Mouse (Mus musculus) right cerebral cortex, postnatal 10 days (tissue): ENCODE results near the gene Tmem47.

Source experiments
- DNase-seq, 2 experiments: peaks; one replicate each; pipeline ENCODE4 v3.0.0; 2021; ENCODE audit warnings: low spot score in 2 of 2

Gene Tmem47

GRCm38 (mm10) chrX:81070210-81070803 is at the start of gene Tmem47:
TSS of gene Tmem47 (plus strand) at chrX:81070698.
- peak; percentile 78 to 80 for DNase-seq

GRCm38 (mm10) chrX:81070804-81071461 is 435 bp downstream of the Tmem47 start:
- peak; percentile 27 to 38 for DNase-seq

- DNase-seq: no peak
Observed at GRCm38 (mm10) chrX:81071746-81072640, 1.5 kb downstream of the Tmem47 start.

GRCm38 (mm10) chrX:81072651-81073050 is 2.2 kb downstream of the Tmem47 start:
- DNase-seq: no peak

GRCm38 (mm10) chrX:81073834-81074233 is 3.3 kb downstream of the Tmem47 start:
- DNase-seq: no peak

GRCm38 (mm10) chrX:81078522-81078921 is 8.0 kb downstream of the Tmem47 start:
- DNase-seq: no peak

- DNase-seq: no peak
Observed at GRCm38 (mm10) chrX:81080996-81081395, 10.5 kb downstream of the Tmem47 start.

GRCm38 (mm10) chrX:81085025-81085752 is 14.7 kb downstream of the Tmem47 start:
- DNase-seq: peak; percentile 43 to 75

- DNase-seq: no peak
Observed at GRCm38 (mm10) chrX:81147416-81147815, 76.9 kb downstream of the Tmem47 start.
